Mouse (Mus musculus) stomach, postnatal 0 days (tissue): ENCODE results near the gene Cdk2. TPM values are rescaled to one million over a fixed set of nuclear protein-coding genes. Genes with fewer than 3 reads are reported as not detected.

Experiments used
- ATAC-seq: fragments of 200-750 bp; cut with Nextera tagmentation; 2 replicates; pipeline ENCODE4 v1.8.0; 2017; ENCODE audit not compliant: low FRiP score, low TSS enrichment
- DNase-seq: peaks from one replicate; pipeline ENCODE4 v3.0.0-alpha.2; 2016; ENCODE audit warnings: low spot score
- H3K27ac ChIP-seq: fragments of 300-500 bp; sonication (generic); replicated peaks from 2 replicates; pipeline ENCODE4 v1.5.1; 2014; ENCODE audit warnings: mild to moderate bottlenecking, control low read depth
- H3K27me3 ChIP-seq: fragments of 300-500 bp; sonication (generic); 2 replicates; pipeline ENCODE4 v1.6.1; 2014; ENCODE audit warnings: low read length; ENCODE audit not compliant: control insufficient read depth, insufficient read depth
- H3K36me3 ChIP-seq: fragments of 300-500 bp; sonication (generic); 2 replicates; pipeline ENCODE4 v1.6.1; 2014; ENCODE audit warnings: low read length, mixed read lengths; ENCODE audit not compliant: control insufficient read depth, insufficient read depth
- H3K4me1 ChIP-seq: fragments of 300-500 bp; sonication (generic); replicated peaks from 2 replicates; pipeline ENCODE4 v1.6.1; 2014; ENCODE audit warnings: antibody characterized with exemption; ENCODE audit not compliant: control insufficient read depth, insufficient read depth
- H3K4me2 ChIP-seq: fragments of 300-500 bp; sonication (generic); replicated peaks from 2 replicates; pipeline ENCODE4 v1.6.1; 2014; ENCODE audit warnings: low read depth, mild to moderate bottlenecking, control low read depth, moderate library complexity
- H3K4me3 ChIP-seq: fragments of 300-500 bp; sonication (generic); 2 replicates; pipeline ENCODE4 v1.5.1; 2014; ENCODE audit warnings: low read depth, low read length, control low read depth
- H3K9ac ChIP-seq: fragments of 300-500 bp; sonication (generic); 2 replicates; pipeline ENCODE4 v1.6.1; 2014; ENCODE audit warnings: mild to moderate bottlenecking, low read length, control low read depth, mixed read lengths
- H3K9me3 ChIP-seq: fragments of 300-500 bp; sonication (generic); 2 replicates; pipeline ENCODE4 v1.6.1; 2016; ENCODE audit warnings: low read length; ENCODE audit not compliant: control insufficient read depth
- CTCF ChIP-seq: IDR thresholded peaks from 2 replicates; pipeline ENCODE4 v1.5.1; 2016; ENCODE audit warnings: antibody characterized with exemption, low read depth, mild to moderate bottlenecking, moderate library complexity
- EP300 ChIP-seq: optimal IDR thresholded peaks from 2 replicates; pipeline ENCODE3; 2016; ENCODE audit warnings: antibody characterized with exemption
- WGBS: fragments of 180-500 bp; shearing (Covaris S2); extraction: QIAGEN DNeasy Blood & Tissue Kit; methylation state at CpG from one replicate; pipeline ENCODE4 v1.1.7; 2014; 5-methylcytosine and 5-hydroxymethylcytosine counted together
- polyA plus RNA-seq: library from polyadenylated mRNA; unstranded; fragments of >200 nt; fragmentation: Nextera tagmentation; extraction: Ambion mirVana; gene quantifications from 2 replicates; pipeline ENCODE4 v1.2.1, GENCODE M21; 2015

Cdk2 gene
- polyA plus RNA-seq, 1 experiment from 2014 or later: 33.1 TPM

DNA sequence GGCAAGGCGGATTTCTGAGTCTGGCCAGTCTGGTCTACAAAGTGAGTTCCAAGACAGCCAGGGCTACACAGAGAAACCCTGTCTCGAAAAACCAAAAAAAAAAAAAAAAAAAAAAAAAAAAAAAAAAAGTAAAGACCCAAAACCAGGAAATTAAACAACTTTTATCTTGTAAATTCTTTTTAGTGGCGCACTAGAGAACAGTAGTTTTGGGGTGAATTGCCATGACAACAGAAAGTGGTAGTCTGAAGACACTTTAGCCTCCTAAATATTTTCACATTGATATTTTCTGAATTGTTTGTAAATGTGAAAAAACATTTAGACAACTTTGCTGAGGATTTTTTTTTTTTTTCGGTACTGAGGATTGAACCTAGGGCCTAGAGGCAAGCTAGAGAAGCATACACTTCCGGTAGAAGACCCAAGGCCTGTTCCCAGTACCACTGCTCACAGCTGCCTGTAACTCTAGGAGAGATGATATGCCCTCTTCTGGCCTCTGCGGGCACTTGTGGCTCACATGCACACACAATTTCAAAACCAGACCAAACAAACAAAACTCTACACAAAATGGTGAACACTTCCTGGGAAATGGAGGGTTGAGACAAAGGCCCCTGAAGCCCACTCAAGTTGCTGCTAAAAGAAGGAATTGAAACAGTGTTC, 7.6 kb downstream of the Cdk2 start:
- no peaks in the 10 kb centered on the region for H3K9me3 ChIP-seq
- peak overlapping the region; percentile 42; the same call in 1 of the 2 replicates for H3K4me2 ChIP-seq
- no peaks in the 10 kb centered on the region for H3K4me1 ChIP-seq
- no peak overlapping the region; the same call in 1 of the 2 replicates for H3K27ac ChIP-seq
- H3K27me3 ChIP-seq: no peaks in the 10 kb centered on the region
- ATAC-seq (no peak), DNase-seq (no peak)
- no peak overlapping the region for H3K4me3 ChIP-seq
- peaks cover 15% of the 10 kb centered on the region; the same call in 1 of the 2 replicates for H3K36me3 ChIP-seq
- 82% methylated on average over 6 of the region's 6 CpGs for WGBS
- H3K9ac ChIP-seq: no peak overlapping the region
- no peak for TF ChIP-seq EP300
- TF ChIP-seq CTCF: peak; percentile 35

DNA sequence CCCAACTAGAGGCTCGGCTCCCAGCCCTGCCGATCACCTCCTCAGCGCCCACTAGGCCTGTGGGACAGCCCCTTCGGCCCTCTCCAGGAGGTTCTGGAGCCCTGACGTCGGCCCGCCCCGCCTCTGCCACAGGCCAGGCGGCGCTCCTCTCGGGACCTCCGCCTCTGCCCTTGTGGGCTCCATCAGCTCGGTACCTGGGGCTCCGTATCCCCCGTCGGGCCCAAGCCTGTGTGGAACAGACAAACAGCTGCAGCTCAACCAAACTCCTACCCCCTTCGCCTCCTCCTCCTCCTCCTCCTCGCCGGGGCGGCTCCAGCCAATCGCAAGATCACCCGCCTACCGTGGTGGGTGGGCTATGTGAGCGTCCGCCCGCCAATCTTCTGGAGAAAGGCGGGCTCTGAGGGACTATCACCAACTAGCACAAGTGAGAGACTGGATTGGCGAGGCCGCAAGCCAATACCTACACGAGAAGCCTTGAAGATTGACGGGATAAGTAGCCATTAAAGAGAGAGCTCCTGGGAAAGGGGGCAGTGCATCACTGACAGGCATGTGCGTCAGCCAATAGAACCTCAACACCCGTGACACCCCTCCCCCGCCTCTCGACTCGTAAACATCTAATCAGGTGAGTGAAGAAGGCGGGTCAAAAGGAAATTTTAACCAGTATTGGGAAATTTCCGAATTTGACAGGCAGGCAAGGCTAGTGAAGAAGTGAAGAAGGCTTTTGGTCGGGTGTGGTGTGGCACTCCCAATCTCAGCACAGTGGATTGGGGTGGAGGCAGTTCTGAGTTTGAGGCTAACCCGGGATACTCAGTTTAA, 8.6 kb downstream of the Cdk2 start, which contains the start of gene Rab5b:
Gene Rab5b, minus strand, starts transcription at position 273 of the 816 bp plus-strand sequence.
- Histone ChIP-seq H3K27ac (peak within 1 kb of the TSS; percentile 99), H3K4me2 (peak within 1 kb of the TSS; percentile 77), H3K4me3 (peak within 1 kb of the TSS; percentile 92), H3K27me3 (no peaks in the 10 kb centered on the region), H3K9me3 (no peaks in the 10 kb centered on the region), H3K9ac (peak within 1 kb of the TSS; percentile 94), H3K4me1 (no peaks in the 10 kb centered on the region), H3K36me3 (0 out of 2 replicates have a peak, but pooled peaks cover 11% of the 10 kb centered on the region)
- DNase-seq (peak; percentile 98), ATAC-seq (peak; percentile 98)
- under 1% methylated on average over 36 of the region's 40 CpGs for WGBS
- TF ChIP-seq EP300: peak; percentile 97
- TF ChIP-seq CTCF: no peak

DNA sequence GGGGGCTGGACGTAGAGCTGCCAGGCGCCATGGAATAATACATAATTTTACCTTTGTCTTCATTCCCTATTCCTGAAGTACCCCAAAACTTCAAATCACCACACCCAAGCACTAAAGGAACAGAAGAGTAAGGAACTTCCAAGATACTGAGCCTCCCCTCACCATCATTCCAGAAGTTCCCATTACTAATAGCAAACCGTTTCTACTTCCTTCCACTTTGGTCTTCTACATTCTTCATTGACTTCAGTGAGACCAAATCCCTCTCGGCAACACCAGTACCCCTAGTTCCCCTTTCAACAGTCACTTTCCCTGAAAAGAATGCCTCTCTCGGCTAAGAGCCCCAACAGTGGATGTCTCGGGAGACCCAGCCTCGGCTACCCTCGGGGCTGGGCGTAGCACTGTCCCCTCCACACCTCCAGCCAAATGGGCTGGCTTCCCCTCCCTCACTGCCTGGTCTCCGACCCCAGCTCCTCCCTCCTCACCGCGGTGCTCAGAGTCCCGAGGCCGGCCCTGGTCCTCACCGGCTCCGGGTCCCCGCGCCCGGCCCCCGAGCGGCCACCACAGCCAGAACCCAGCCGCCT, 9.3 kb downstream of the Cdk2 start:
- peak; percentile 47 for DNase-seq
- H3K4me2 ChIP-seq: peak overlapping the region; percentile 77
- H3K27ac ChIP-seq: peak overlapping the region; percentile 99
- ATAC-seq: no peak
- no peaks in the 10 kb centered on the region for H3K4me1 ChIP-seq
- TF ChIP-seq CTCF (no peak), EP300 (peak; percentile 14)
- no peaks in the 10 kb centered on the region for H3K27me3 ChIP-seq
- H3K9me3 ChIP-seq: no peaks in the 10 kb centered on the region
- peak overlapping the region; percentile 92 for H3K4me3 ChIP-seq
- H3K36me3 ChIP-seq: 0 out of 2 replicates have a peak, but pooled peaks cover 9% of the 10 kb centered on the region
- WGBS: under 1% methylated on average over 22 of the region's 22 CpGs
- H3K9ac ChIP-seq: peak overlapping the region; percentile 94

GRCm38 (mm10) chr10:128674469-128675008, 30.3 kb downstream of the Cdk2 start:
- peak overlapping the region; percentile 80 for H3K27ac ChIP-seq
- no peaks in the 10 kb centered on the region for H3K9me3 ChIP-seq
- DNase-seq (no peak), ATAC-seq (no peak)
- H3K4me1 ChIP-seq: no peaks in the 10 kb centered on the region
- H3K9ac ChIP-seq: no peak overlapping the region
- H3K27me3 ChIP-seq: no peaks in the 10 kb centered on the region
- H3K4me3 ChIP-seq: peak overlapping the region; percentile 67
- peak overlapping the region; percentile 83 for H3K4me2 ChIP-seq
- 1% methylated on average over 9 of the region's 9 CpGs for WGBS
- no peaks in the 10 kb centered on the region for H3K36me3 ChIP-seq
- peak; percentile 82 for TF ChIP-seq CTCF
- TF ChIP-seq EP300: no peak

- H3K4me1 ChIP-seq: no peaks in the 10 kb centered on the region
- H3K9me3 ChIP-seq: no peaks in the 10 kb centered on the region
- H3K27me3 ChIP-seq: no peaks in the 10 kb centered on the region
- no peak for TF ChIP-seq CTCF
- no peak for TF ChIP-seq EP300
- H3K27ac ChIP-seq: peak within 1 kb of the TSS; percentile 80
- H3K36me3 ChIP-seq: no peaks in the 10 kb centered on the region
- under 1% methylated on average over 51 of the region's 60 CpGs for WGBS
- peak; percentile 89 for DNase-seq
- peak within 1 kb of the TSS; percentile 67 for H3K4me3 ChIP-seq
- ATAC-seq: peak; percentile 88
- H3K9ac ChIP-seq: peak within 1 kb of the TSS; percentile 69
- H3K4me2 ChIP-seq: peak within 1 kb of the TSS; percentile 83
These were observed 30.9 kb downstream of the Cdk2 start, which contains the start of gene Suox for GRCm38 (mm10) chr10:128673763-128674468. Gene Suox (minus strand): TSS chr10:128674073.
